Mouse (Mus musculus) intestine, embryonic 14.5 days (tissue): Measurements from ENCODE around the gene Senp1. TPM values are rescaled to one million over a fixed set of nuclear protein-coding genes. Genes with fewer than 3 reads are reported as not detected.

Experiments used
- ATAC-seq: fragments of 200-750 bp; cut with Nextera tagmentation; replicated peaks from 2 replicates; pipeline ENCODE4 v1.8.0; 2017; ENCODE audit warnings: low read depth, moderate number of reproducible peaks, moderate TSS enrichment, moderate library complexity; ENCODE audit not compliant: low FRiP score, low TSS enrichment
- DNase-seq: peaks from one replicate; pipeline ENCODE4 v3.0.0-alpha.2; 2018; ENCODE audit warnings: low spot score
- H3K27ac ChIP-seq: fragments of 300-500 bp; sonication (generic); 2 replicates; pipeline ENCODE4 v1.5.1; 2014; ENCODE audit warnings: low read depth, mild to moderate bottlenecking, control low read depth
- H3K27me3 ChIP-seq: fragments of 300-500 bp; sonication (generic); replicated peaks from 2 replicates; pipeline ENCODE4 v1.6.1; 2014; ENCODE audit warnings: low read length, control low read depth; ENCODE audit not compliant: control insufficient read depth, insufficient read depth
- H3K36me3 ChIP-seq: fragments of 300-500 bp; sonication (generic); 2 replicates; pipeline ENCODE4 v1.6.1; 2014; ENCODE audit warnings: low read length, control low read depth; ENCODE audit not compliant: control insufficient read depth, insufficient read depth
- H3K4me1 ChIP-seq: fragments of 300-500 bp; sonication (generic); replicated peaks from 2 replicates; pipeline ENCODE4 v1.6.1; 2014; ENCODE audit warnings: low read length, control low read depth, mixed read lengths; ENCODE audit not compliant: control insufficient read depth, insufficient read depth
- H3K4me2 ChIP-seq: fragments of 300-500 bp; sonication (generic); 2 replicates; pipeline ENCODE4 v1.6.1; 2014; ENCODE audit warnings: low read length
- H3K4me3 ChIP-seq: fragments of 300-500 bp; sonication (generic); 2 replicates; pipeline ENCODE4 v1.5.1; 2014; ENCODE audit warnings: low read depth, low read length, control low read depth, mixed read lengths
- H3K9ac ChIP-seq: fragments of 300-500 bp; sonication (generic); 2 replicates; pipeline ENCODE4 v1.6.1; 2014; ENCODE audit warnings: mild to moderate bottlenecking, low read length
- H3K9me3 ChIP-seq: fragments of 300-500 bp; sonication (generic); 2 replicates; pipeline ENCODE4 v1.6.1; 2016; ENCODE audit warnings: low read length, control low read depth; ENCODE audit not compliant: control insufficient read depth
- WGBS: fragments of 180-500 bp; shearing (Covaris S2); extraction: QIAGEN DNeasy Blood & Tissue Kit; methylation state at CpG from one replicate; pipeline ENCODE4 v1.1.7; 2014; 5-methylcytosine and 5-hydroxymethylcytosine counted together
- polyA plus RNA-seq: library from polyadenylated mRNA; unstranded; fragments of >200 nt; fragmentation: Nextera tagmentation; extraction: Ambion mirVana; gene quantifications from 2 replicates; pipeline ENCODE4 v1.2.1, GENCODE M21; 2014

Senp1 gene
- polyA plus RNA-seq, 1 experiment from 2014 or later: 36.3 TPM

GRCm38 (mm10) chr15:98114852-98115778 is 21.6 kb upstream of the Senp1 start:
- Histone ChIP-seq H3K4me2 (no peak overlapping the region), H3K27me3 (no peaks in the 10 kb centered on the region), H3K36me3 (peaks cover 36% of the 10 kb centered on the region), H3K9ac (no peak overlapping the region), H3K9me3 (no peaks in the 10 kb centered on the region), H3K4me1 (no peaks in the 10 kb centered on the region), H3K27ac (no peak overlapping the region), H3K4me3 (no peak overlapping the region)
- no peak for DNase-seq
- ATAC-seq: no peak
- 81% methylated on average over 10 of the region's 10 CpGs for WGBS

- H3K36me3 ChIP-seq: peaks cover 29% of the 10 kb centered on the region
- H3K27ac ChIP-seq: no peak overlapping the region
- WGBS: 81% methylated on average over 10 of the region's 10 CpGs
- H3K9ac ChIP-seq: no peak overlapping the region
- H3K9me3 ChIP-seq: no peaks in the 10 kb centered on the region
- H3K4me3 ChIP-seq: no peak overlapping the region
- no peak overlapping the region for H3K4me2 ChIP-seq
- no peaks in the 10 kb centered on the region for H3K4me1 ChIP-seq
- DNase-seq (no peak), ATAC-seq (no peak)
- no peaks in the 10 kb centered on the region for H3K27me3 ChIP-seq
Observed at GRCm38 (mm10) chr15:98114098-98114851, 20.7 kb upstream of the Senp1 start.

- Histone ChIP-seq H3K36me3 (peaks cover 17% of the 10 kb centered on the region), H3K4me2 (no peak overlapping the region), H3K4me3 (no peak overlapping the region), H3K4me1 (0 out of 2 replicates have a peak, but pooled peaks cover 8% of the 10 kb centered on the region), H3K9ac (no peak overlapping the region), H3K27me3 (no peaks in the 10 kb centered on the region), H3K9me3 (no peaks in the 10 kb centered on the region), H3K27ac (no peak overlapping the region)
- DNase-seq (no peak), ATAC-seq (no peak)
- 70% methylated on average over 5 of the region's 5 CpGs for WGBS
Observed at GRCm38 (mm10) chr15:98111791-98112190, 18.2 kb upstream of the Senp1 start.

GRCm38 (mm10) chr15:98108297-98109152 is 15.0 kb upstream of the Senp1 start:
- DNase-seq: peak; percentile 89
- Histone ChIP-seq H3K9ac (peak overlapping the region; percentile 61), H3K36me3 (peaks cover 9% of the 10 kb centered on the region), H3K27ac (peak overlapping the region; percentile 60), H3K4me2 (peak overlapping the region; percentile 66), H3K4me1 (0 out of 2 replicates have a peak, but pooled peaks cover 8% of the 10 kb centered on the region), H3K27me3 (no peaks in the 10 kb centered on the region), H3K9me3 (no peaks in the 10 kb centered on the region), H3K4me3 (peak overlapping the region; percentile 70)
- WGBS: 3% methylated on average over 36 of the region's 37 CpGs
- ATAC-seq: peak; percentile 91

GRCm38 (mm10) chr15:98107703-98108296 is 14.3 kb upstream of the Senp1 start:
- H3K36me3 ChIP-seq: peaks cover 6% of the 10 kb centered on the region
- peak; percentile 54 for DNase-seq
- 30% methylated on average over 11 of the region's 11 CpGs for WGBS
- H3K4me1 ChIP-seq: 0 out of 2 replicates have a peak, but pooled peaks cover 8% of the 10 kb centered on the region
- peak overlapping the region; percentile 66 for H3K4me2 ChIP-seq
- no peak for ATAC-seq
- H3K9me3 ChIP-seq: no peaks in the 10 kb centered on the region
- peak overlapping the region; percentile 70 for H3K4me3 ChIP-seq
- H3K9ac ChIP-seq: peak overlapping the region; percentile 61; the same call in 1 of the 2 replicates
- H3K27me3 ChIP-seq: no peaks in the 10 kb centered on the region
- H3K27ac ChIP-seq: no peak overlapping the region

GRCm38 (mm10) chr15:98107230-98107629 is 13.7 kb upstream of the Senp1 start:
- H3K9me3 ChIP-seq: no peaks in the 10 kb centered on the region
- no peak overlapping the region for H3K27ac ChIP-seq
- no peaks in the 10 kb centered on the region for H3K27me3 ChIP-seq
- no peak for ATAC-seq
- peaks cover under 1% of the 10 kb centered on the region; the same call in 1 of the 2 replicates for H3K36me3 ChIP-seq
- WGBS: 74% methylated on average over 6 of the region's 6 CpGs
- H3K4me3 ChIP-seq: no peak overlapping the region
- H3K4me1 ChIP-seq: 0 out of 2 replicates have a peak, but pooled peaks cover 8% of the 10 kb centered on the region
- peak overlapping the region; percentile 66; the same call in 1 of the 2 replicates for H3K4me2 ChIP-seq
- H3K9ac ChIP-seq: no peak overlapping the region
- DNase-seq: no peak

GRCm38 (mm10) chr15:98106506-98106905 is 13.0 kb upstream of the Senp1 start:
- H3K4me2 ChIP-seq: no peak overlapping the region
- no peak overlapping the region for H3K9ac ChIP-seq
- H3K4me3 ChIP-seq: no peak overlapping the region
- DNase-seq (no peak), ATAC-seq (no peak)
- no peaks in the 10 kb centered on the region for H3K36me3 ChIP-seq
- 0 out of 2 replicates have a peak, but pooled peaks cover 8% of the 10 kb centered on the region for H3K4me1 ChIP-seq
- WGBS: 67% methylated on average over 6 of the region's 6 CpGs
- H3K9me3 ChIP-seq: no peaks in the 10 kb centered on the region
- no peaks in the 10 kb centered on the region for H3K27me3 ChIP-seq
- no peak overlapping the region for H3K27ac ChIP-seq
